Mouse (Mus musculus): ENCODE data around the gene Ifna7. TPM values are rescaled to one million over a fixed set of nuclear protein-coding genes. Genes with fewer than 3 reads are reported as not detected.
A peak's percentile ranks its signal among the peaks of the same experiment; 100 is the strongest.
"Not testable (repeated sequence)": the region's sequence is repeated elsewhere in the genome, so short reads cannot be mapped to it uniquely, and the experiment has no call there.

Gene Ifna7
- not detected for total RNA-seq (2021)
- long read RNA-seq, experiment 1, result 0 reads
- long read RNA-seq, experiment 2, result 0 reads

DNA sequence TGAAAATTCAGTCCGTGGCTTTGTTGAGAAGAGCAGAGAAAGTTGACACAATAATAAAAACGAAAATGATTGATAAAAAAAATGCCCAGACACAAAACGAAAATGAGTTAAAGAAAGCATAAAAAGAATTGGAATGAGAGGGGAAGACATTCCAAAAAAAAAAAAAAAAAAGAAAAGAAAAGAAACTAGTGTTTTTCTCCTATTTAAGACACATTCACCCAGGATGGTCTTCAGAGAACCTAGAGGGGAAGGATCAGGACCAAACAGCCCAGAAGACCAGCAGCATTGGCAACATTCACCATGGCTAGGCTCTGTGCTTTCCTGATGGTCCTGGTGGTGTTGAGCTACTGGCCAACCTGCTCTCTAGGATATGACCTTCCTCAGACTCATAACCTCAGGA, at the start of gene Ifna7:
Gene Ifna7 (plus strand): TSS at position 301 of the 400 bp plus-strand sequence.
- DNase-seq (ENCODE audit: low spot score in 2 of 2), result no peak

- DNase-seq (ENCODE audit: low spot score in 2 of 2), result not testable (repeated sequence)
Observed at GRCm38 (mm10) chr4:88773534-88773933, 42.5 kb upstream of the Ifna7 start, which contains the start of gene Gm13290. Gm13290 (plus strand) TSS chr4:88773834.

- DNase-seq (ENCODE audit: low spot score in 2 of 2), result not testable (repeated sequence)
Observed at GRCm38 (mm10) chr4:88776622-88777021, 39.4 kb upstream of the Ifna7 start, which contains the start of gene Gm13289. Gm13289 (plus strand) TSS chr4:88776922.

GRCm38 (mm10) chr4:88779550-88779949, 36.5 kb upstream of the Ifna7 start, which contains the start of gene Gm13272:
Gm13272 (plus strand) TSS chr4:88779850.
- not testable (repeated sequence) for DNase-seq (ENCODE audit: low spot score in 2 of 2)

GRCm38 (mm10) chr4:88780320-88780719, 35.7 kb upstream of the Ifna7 start:
- DNase-seq (ENCODE audit: low spot score in 2 of 2), result not testable (repeated sequence)

DNA sequence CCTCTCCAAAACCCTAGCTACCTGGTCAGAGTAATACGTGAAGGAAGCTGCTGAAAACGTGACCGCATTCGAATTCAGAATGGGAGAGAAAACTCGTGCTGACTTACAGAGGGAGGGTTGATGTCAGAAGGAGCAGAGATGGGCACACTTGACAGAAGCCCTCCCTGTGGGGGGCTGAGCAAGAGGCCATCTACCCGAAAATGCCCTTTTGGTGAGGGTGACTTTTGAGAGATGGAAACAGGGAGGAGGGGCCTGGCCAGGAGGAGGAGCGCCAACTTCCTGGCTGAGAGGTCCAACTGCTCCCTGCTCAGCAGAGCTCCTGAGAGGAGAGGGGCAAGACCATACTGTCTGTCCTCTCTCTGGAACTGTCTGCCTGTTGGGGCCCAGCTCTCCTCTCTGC, 34.2 kb upstream of the Ifna7 start, which contains the start of gene Ifnz:
Gene Ifnz (plus strand): TSS at position 301 of the 400 bp plus-strand sequence.
- not testable (repeated sequence) for DNase-seq (ENCODE audit: low spot score in 2 of 2)

DNA sequence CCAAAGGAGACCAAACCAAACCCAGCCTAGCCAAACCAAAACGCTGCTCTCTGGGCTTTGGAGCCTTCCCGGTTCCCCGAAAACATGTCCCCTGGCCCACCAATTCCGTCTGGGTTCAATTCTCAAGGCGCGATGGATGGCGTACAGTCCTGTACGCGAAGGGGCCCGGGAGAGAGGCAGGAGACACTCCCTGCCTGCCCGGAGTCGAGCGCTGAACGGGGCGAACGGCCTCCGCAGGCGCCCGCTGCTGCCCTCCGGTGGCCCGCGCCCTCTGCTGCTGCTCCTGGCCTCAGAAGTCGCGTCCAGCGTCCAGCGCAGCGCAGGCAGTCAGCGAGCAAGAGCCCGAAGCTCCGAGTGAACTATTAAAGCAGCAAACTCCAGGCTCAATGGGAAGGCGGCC, 33.7 kb upstream of the Ifna7 start:
- not testable (repeated sequence) for DNase-seq (ENCODE audit: low spot score in 2 of 2)

- not testable (repeated sequence) for DNase-seq (ENCODE audit: low spot score in 2 of 2)
Observed at GRCm38 (mm10) chr4:88785409-88785808, 30.6 kb upstream of the Ifna7 start, which contains the start of gene Gm13276. Gm13276 (plus strand) TSS chr4:88785709.

DNA sequence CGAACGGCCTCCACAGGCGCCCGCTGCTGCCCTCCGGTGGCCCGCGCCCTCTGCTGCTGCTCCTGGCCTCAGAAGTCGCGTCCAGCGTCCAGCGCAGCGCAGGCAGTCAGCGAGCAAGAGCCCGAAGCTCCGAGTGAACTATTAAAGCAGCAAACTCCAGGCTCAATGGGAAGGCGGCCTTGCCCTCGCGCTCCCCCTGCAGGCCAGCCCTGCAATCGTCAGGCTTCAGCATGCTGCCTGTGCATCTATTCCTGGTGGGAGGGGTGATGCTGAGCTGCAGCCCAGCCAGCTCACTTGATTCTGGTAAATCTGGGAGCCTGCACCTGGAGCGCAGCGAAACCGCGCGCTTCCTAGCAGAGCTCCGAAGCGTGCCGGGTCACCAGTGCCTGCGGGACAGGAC, 27.6 kb upstream of the Ifna7 start, which contains the start of gene Gm13277:
Gene Gm13277 (plus strand): TSS at position 231 of the 400 bp plus-strand sequence.
- peak; percentile 54 to 81 for DNase-seq (ENCODE audit: low spot score in 2 of 2)

DNA sequence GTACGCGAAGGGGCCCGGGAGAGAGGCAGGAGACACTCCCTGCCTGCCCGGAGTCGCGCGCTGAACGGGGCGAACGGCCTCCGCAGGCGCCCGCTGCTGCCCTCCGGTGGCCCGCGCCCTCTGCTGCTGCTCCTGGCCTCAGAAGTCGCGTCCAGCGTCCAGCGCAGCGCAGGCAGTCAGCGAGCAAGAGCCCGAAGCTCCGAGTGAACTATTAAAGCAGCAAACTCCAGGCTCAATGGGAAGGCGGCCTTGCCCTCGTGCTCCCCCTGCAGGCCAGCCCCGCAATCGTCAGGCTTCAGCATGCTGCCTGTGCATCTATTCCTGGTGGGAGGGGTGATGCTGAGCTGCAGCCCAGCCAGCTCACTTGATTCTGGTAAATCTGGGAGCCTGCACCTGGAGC, 24.8 kb upstream of the Ifna7 start, which contains the start of gene Gm13278:
Gene Gm13278 (plus strand): TSS at position 301 of the 400 bp plus-strand sequence.
- DNase-seq (ENCODE audit: low spot score in 2 of 2), result not testable (repeated sequence)

DNA sequence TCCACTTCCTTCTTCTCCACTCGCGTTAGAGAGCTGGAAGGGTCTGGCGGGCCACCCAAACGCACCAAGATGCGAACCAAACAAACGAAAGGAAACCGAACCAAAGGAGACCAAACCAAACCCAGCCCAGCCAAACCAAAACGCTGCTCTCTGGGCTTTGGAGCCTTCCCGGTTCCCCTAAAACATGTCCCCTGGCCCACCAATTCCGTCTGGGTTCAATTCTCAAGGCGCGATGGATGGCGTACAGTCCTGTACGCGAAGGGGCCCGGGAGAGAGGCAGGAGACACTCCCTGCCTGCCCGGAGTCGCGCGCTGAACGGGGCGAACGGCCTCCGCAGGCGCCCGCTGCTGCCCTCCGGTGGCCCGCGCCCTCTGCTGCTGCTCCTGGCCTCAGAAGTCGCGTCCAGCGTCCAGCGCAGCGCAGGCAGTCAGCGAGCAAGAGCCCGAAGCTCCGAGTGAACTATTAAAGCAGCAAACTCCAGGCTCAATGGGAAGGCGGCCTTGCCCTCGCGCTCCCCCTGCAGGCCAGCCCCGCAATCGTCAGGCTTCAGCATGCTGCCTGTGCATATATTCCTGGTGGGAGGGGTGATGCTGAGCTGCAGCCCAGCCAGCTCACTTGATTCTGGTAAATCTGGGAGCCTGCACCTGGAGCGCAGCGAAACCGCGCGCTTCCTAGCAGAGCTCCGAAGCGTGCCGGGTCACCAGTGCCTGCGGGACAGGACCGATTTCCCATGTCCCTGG, 21.9 kb upstream of the Ifna7 start, which contains the start of gene Gm13275:
Gene Gm13275 (plus strand): TSS at position 552 of the 740 bp plus-strand sequence.
- DNase-seq (ENCODE audit: low spot score in 2 of 2), result peak; percentile 61 to 70

DNA sequence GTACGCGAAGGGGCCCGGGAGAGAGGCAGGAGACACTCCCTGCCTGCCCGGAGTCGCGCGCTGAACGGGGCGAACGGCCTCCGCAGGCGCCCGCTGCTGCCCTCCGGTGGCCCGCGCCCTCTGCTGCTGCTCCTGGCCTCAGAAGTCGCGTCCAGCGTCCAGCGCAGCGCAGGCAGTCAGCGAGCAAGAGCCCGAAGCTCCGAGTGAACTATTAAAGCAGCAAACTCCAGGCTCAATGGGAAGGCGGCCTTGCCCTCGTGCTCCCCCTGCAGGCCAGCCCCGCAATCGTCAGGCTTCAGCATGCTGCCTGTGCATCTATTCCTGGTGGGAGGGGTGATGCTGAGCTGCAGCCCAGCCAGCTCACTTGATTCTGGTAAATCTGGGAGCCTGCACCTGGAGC, 18.9 kb upstream of the Ifna7 start, which contains the start of gene Gm13279:
Gene Gm13279 (plus strand): TSS at position 301 of the 400 bp plus-strand sequence.
- DNase-seq (ENCODE audit: low spot score in 2 of 2), result not testable (repeated sequence)

GRCm38 (mm10) chr4:88799365-88799764, 16.7 kb upstream of the Ifna7 start, which contains the start of gene Gm13285:
Gm13285 (plus strand) TSS chr4:88799665.
- DNase-seq (ENCODE audit: low spot score in 2 of 2), result not testable (repeated sequence)

- not testable (repeated sequence) for DNase-seq (ENCODE audit: low spot score in 2 of 2)
Observed at GRCm38 (mm10) chr4:88802954-88803353, 13.1 kb upstream of the Ifna7 start, which contains the start of gene Gm13287. Gm13287 (plus strand) TSS chr4:88803254.

DNA sequence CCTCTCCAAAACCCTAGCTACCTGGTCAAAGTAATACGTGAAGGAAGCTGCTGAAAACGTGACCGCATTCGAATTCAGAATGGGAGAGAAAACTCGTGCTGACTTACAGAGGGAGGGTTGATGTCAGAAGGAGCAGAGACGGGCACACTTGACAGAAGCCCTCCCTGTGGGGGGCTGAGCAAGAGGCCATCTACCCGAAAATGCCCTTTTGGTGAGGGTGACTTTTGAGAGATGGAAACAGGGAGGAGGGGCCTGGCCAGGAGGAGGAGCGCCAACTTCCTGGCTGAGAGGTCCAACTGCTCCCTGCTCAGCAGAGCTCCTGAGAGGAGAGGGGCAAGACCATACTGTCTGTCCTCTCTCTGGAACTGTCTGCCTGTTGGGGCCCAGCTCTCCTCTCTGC, 10.8 kb upstream of the Ifna7 start, which contains the start of gene Gm13288:
Gene Gm13288 (plus strand): TSS at position 301 of the 400 bp plus-strand sequence.
- not testable (repeated sequence) for DNase-seq (ENCODE audit: low spot score in 2 of 2)

GRCm38 (mm10) chr4:88805761-88806160, 10.3 kb upstream of the Ifna7 start:
- DNase-seq (ENCODE audit: low spot score in 2 of 2), result peak in 1 of 2 experiments; percentile 10

GRCm38 (mm10) chr4:88819659-88820058, 3.6 kb downstream of the Ifna7 start, which contains the start of gene Ifna11:
Ifna11 (plus strand) TSS chr4:88819959.
- no peak for DNase-seq (ENCODE audit: low spot score in 2 of 2)

- DNase-seq (ENCODE audit: low spot score in 2 of 2), result no peak
Observed at GRCm38 (mm10) chr4:88822995-88823394, 7.0 kb downstream of the Ifna7 start.

- DNase-seq (ENCODE audit: low spot score in 2 of 2), result not testable (repeated sequence)
Observed at GRCm38 (mm10) chr4:88827116-88827515, 11.1 kb downstream of the Ifna7 start, which contains the start of gene Ifna6. Ifna6 (plus strand) TSS chr4:88827416.

DNA sequence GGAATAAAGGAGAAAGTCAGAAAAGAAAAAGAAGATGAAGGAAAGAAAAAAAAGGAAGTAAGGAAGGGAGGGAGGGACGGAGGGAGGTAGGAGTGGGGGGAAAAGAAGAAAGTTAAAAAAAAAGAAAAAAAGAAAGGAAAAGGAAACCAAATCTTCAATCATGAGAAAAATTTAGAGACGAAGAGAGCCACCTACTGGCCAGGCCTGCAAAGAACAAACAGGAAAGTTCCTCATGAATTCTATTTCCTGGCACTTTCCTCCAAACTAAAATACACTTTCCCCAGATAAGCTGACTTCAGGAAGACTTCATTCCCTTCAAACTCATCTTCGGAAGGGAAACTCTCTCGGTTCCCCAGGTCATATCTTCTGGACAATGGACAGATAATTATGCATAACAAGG, 14.5 kb downstream of the Ifna7 start:
- peak; percentile 13 to 31 for DNase-seq (ENCODE audit: low spot score in 2 of 2)

GRCm38 (mm10) chr4:88835225-88835624, 19.2 kb downstream of the Ifna7 start, which contains the start of gene Ifna5:
Ifna5 (plus strand) TSS chr4:88835525.
- DNase-seq (ENCODE audit: low spot score in 2 of 2), result not testable (repeated sequence)

Measured in layer of hippocampus, postnatal 14 days (tissue).